Mouse (Mus musculus) myocyte (in vitro differentiated cells): ENCODE results near the gene Gm47985.
"Not testable (repeated sequence)": the region's sequence is repeated elsewhere in the genome, so short reads cannot be mapped to it uniquely, and the experiment has no call there.

Source experiments
- CEBPB ChIP-seq: IDR thresholded peaks from 2 replicates; pipeline ENCODE4 v1.6.1; 2011; ENCODE audit warnings: mild to moderate bottlenecking, moderate library complexity; ENCODE audit not compliant: poor library complexity, insufficient read depth, severe bottlenecking
- E2F4 ChIP-seq: IDR thresholded peaks from one replicate; pipeline ENCODE4 v1.6.1; 2011; ENCODE audit warnings: mild to moderate bottlenecking, control low read depth, moderate library complexity; ENCODE audit not compliant: insufficient read depth
- MAX ChIP-seq: IDR thresholded peaks from one replicate; pipeline ENCODE4 v1.6.1; 2011; ENCODE audit warnings: low read depth, mild to moderate bottlenecking, control low read depth
- MYOD1 ChIP-seq, 3 experiments: IDR thresholded peaks; one replicate each; pipeline ENCODE4 v1.6.1; 2011; ENCODE audit warnings: control low read depth in 2 of 3, low read depth in 2 of 3, mild to moderate bottlenecking in 2 of 3, moderate library complexity in 1 of 3; ENCODE audit not compliant: insufficient read length in 2 of 3, control insufficient read depth in 1 of 3
- MYOG ChIP-seq, 3 experiments: IDR thresholded peaks; one replicate each; pipeline ENCODE4 v1.6.1; 2011; ENCODE audit warnings: control low read depth in 2 of 3, low read depth in 2 of 3, mild to moderate bottlenecking in 2 of 3; ENCODE audit not compliant: insufficient read length in 2 of 3, control insufficient read depth in 1 of 3, insufficient read depth in 1 of 3
- POLR2A ChIP-seq: IDR thresholded peaks from one replicate; pipeline ENCODE4 v1.6.1; 2011; ENCODE audit warnings: low read depth, mild to moderate bottlenecking, control low read depth, moderate library complexity; ENCODE audit not compliant: insufficient read length
- POLR2AphosphoS2 ChIP-seq: IDR thresholded peaks from one replicate; pipeline ENCODE4 v1.6.1; 2011; ENCODE audit warnings: low read depth, control low read depth; ENCODE audit not compliant: insufficient read length
- TCF12 ChIP-seq: IDR thresholded peaks from one replicate; pipeline ENCODE4 v1.6.1; 2011; ENCODE audit warnings: mild to moderate bottlenecking, control low read depth; ENCODE audit not compliant: poor library complexity, insufficient read depth, severe bottlenecking
- TCF3 ChIP-seq: IDR thresholded peaks from one replicate; pipeline ENCODE4 v1.6.1; 2011; ENCODE audit warnings: low read depth, control low read depth; ENCODE audit not compliant: insufficient read length
- USF1 ChIP-seq: IDR thresholded peaks from one replicate; pipeline ENCODE4 v1.6.1; 2011; ENCODE audit warnings: low read depth, mild to moderate bottlenecking, control low read depth, moderate library complexity

DNA sequence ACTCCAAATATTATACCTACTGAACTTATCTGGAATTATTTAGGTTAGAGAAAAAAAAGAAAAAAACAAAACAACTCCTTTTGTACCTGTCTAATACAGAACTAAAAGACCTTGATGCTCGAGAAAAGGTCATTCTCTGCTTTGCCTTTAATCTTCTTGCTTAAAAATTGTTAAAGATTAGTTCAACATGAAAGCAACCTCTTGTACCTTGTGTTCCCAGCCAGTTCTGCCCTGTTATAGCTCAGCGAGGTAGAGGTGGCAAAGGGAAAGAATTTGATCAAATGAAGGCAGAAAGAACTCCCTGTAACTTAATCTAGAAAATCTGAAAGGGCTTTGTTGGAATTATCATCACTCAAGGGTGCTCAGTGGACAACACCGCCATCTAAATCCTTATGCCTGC, 3.8 kb downstream of the Gm47985 start:
- not testable (repeated sequence) for TF ChIP-seq MYOG (IDR thresholded peaks at IDR 0.05; ENCODE audit: control insufficient read depth in 1 of 3, insufficient read depth in 1 of 3, insufficient read length in 2 of 3, low read depth in 2 of 3); POLR2A; TCF12; TCF3; CEBPB; USF1; POLR2AphosphoS2; MAX; E2F4; MYOD1 (IDR thresholded peaks at IDR 0.05; ENCODE audit: control insufficient read depth in 1 of 3, insufficient read length in 2 of 3, low read depth in 2 of 3)
